Mouse (Mus musculus) cerebellum, adult 2 months (tissue): ENCODE measurements around the gene Xpnpep1. TPM values are rescaled to one million over a fixed set of nuclear protein-coding genes. Genes with fewer than 3 reads are reported as not detected.
A peak's percentile ranks its signal among the peaks of the same experiment; 100 is the strongest.

Experiments used
- DNase-seq, 2 experiments: peaks; one replicate each; pipeline ENCODE4 v3.0.0; 2021
- H3K27ac ChIP-seq: fragments of 200-500 bp; 2 replicates; pipeline ENCODE4 v1.5.1; 2012; ENCODE audit warnings: low read length, control low read depth, inconsistent platforms; ENCODE audit not compliant: insufficient read depth
- H3K27me3 ChIP-seq: fragments of 200-500 bp; 2 replicates; pipeline ENCODE4 v1.6.1; 2012; ENCODE audit warnings: inconsistent platforms, mild to moderate bottlenecking, low read length, moderate library complexity; ENCODE audit not compliant: control insufficient read depth, insufficient read depth
- H3K4me1 ChIP-seq: fragments of 200-500 bp; 2 replicates; pipeline ENCODE4 v1.6.1; 2011; ENCODE audit warnings: low read length; ENCODE audit not compliant: control insufficient read depth, insufficient read depth
- H3K4me3 ChIP-seq: fragments of 200-500 bp; replicated peaks from 2 replicates; pipeline ENCODE3; 2011; ENCODE audit warnings: mild to moderate bottlenecking, low read depth, low read length, control low read depth; ENCODE audit not compliant: insufficient read depth
- CTCF ChIP-seq: fragments of 200-500 bp; IDR thresholded peaks from 2 replicates; pipeline ENCODE4 v1.5.1; 2011; ENCODE audit warnings: low read depth, mild to moderate bottlenecking, control low read depth, low read length, moderate library complexity, borderline replicate concordance; ENCODE audit not compliant: insufficient read depth
- POLR2A ChIP-seq: fragments of 200-500 bp; IDR thresholded peaks from 2 replicates; pipeline ENCODE4 v1.6.1; 2011; ENCODE audit warnings: low read length, control low read depth, borderline replicate concordance; ENCODE audit not compliant: insufficient read depth
- WGBS: fragments of 180-500 bp; shearing (Covaris S2); methylation state at CpG from one replicate; pipeline ENCODE4 v1.1.7; 2018; 5-methylcytosine and 5-hydroxymethylcytosine counted together
- polyA plus RNA-seq: library from polyadenylated mRNA; depleted of rRNA; stranded (reverse); fragments of >200 nt; gene quantifications from 2 replicates; pipeline ENCODE4 v1.2.3, GENCODE M21; 2012

The Xpnpep1 gene
- polyA plus RNA-seq, 1 experiment = 58.8 TPM

DNA sequence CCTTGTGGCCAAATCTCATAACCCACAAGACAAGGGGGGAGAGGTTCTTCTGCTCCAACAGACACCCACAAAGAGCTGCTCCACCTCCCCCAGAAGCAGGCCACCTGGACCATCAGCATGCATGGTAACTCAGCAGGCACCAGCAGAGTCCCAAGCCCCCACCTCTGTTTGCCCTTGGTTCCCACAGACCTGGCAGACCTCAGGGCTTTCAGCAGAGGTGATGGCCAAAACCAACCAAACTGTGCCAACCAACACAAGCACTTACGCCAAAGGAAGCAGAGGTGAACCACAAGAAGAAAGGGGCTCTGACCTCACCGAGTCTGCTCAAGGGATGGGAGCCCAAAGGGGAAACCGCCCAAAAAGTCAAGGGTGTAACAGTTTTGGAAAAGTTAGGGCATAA is 26.3 kb downstream of the Xpnpep1 start:
- Histone ChIP-seq H3K4me1 (peaks cover 29% of the 10 kb centered on the region), H3K4me3 (no peak overlapping the region), H3K27ac (no peak overlapping the region), H3K27me3 (no peaks in the 10 kb centered on the region)
- DNase-seq = no peak
- TF ChIP-seq CTCF (no peak), POLR2A (no peak)
- 76% methylated on average over 3 of the region's 3 CpGs for WGBS

DNA sequence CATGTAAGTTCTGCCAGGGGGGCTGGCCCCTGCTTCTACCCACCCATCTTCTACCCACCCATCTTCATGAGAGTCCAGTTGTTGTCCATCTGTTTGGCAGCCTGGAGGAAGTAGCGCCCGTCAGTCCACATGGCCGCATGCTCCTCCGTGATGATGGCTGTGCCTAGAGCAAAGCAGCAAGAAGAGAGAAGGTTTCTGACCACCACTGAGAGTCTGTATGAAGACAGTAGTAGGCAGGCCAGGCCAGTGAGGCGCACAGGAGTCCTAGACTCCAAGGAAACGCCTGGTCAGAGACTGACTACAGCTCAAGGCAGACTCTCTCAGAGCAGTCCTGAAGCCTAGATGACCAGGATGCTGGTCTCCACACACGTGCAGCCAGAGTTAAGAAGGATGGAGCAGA is 26.7 kb downstream of the Xpnpep1 start:
- Histone ChIP-seq H3K4me1 (peaks cover 26% of the 10 kb centered on the region), H3K27me3 (no peaks in the 10 kb centered on the region), H3K27ac (no peak overlapping the region), H3K4me3 (no peak overlapping the region)
- WGBS = 82% methylated on average over 7 of the region's 7 CpGs
- TF ChIP-seq POLR2A (no peak), CTCF (no peak)
- no peak for DNase-seq

DNA sequence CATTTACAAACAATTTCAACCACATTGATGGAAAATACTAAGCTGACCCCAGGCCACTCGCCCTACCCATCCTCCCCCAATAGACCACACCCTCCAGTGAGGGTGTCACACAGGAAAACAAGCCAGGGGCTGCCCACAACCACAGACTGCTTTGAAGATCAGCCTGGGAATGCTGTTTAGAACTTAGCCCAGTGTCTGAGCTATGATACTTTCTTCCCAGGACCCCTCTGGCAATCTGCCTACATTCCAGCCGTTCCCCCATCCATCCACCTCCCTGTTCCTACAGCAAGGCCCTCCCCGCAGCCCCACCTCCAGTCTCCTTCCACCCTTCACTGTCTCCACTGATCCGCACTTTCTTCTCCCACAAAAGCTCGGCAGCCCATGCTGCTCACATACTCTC is 29.1 kb downstream of the Xpnpep1 start:
- no peak overlapping the region for H3K27ac ChIP-seq
- WGBS = 59% methylated on average over 5 of the region's 5 CpGs
- no peak for DNase-seq
- H3K27me3 ChIP-seq = no peaks in the 10 kb centered on the region
- H3K4me3 ChIP-seq = no peak overlapping the region
- TF ChIP-seq POLR2A (no peak), CTCF (no peak)
- H3K4me1 ChIP-seq = peaks cover 17% of the 10 kb centered on the region

DNA sequence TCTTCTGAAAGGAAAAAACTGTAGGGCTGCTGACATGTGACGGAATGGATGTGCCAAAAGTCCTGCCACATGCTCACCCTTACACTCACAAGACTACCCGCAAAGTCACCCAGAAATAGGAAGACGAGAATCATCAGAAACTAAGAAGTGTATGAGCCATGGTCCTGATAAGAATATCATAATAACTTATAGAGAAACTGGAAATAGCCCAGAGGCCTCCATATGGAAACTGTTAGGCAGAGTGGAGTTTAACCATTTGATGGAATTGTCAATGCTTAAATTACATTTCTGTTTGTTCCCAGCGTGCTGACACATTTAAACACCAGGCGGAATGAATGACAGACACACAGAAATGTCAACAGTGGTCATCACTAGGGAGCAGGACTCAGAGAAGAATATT is 31.1 kb downstream of the Xpnpep1 start:
- Histone ChIP-seq H3K27me3 (no peaks in the 10 kb centered on the region), H3K27ac (no peak overlapping the region), H3K4me1 (peaks cover 17% of the 10 kb centered on the region), H3K4me3 (no peak overlapping the region)
- TF ChIP-seq POLR2A = no peak
- no peak for TF ChIP-seq CTCF
- no peak for DNase-seq
- whole genome bisulfite sequencing = 91% methylated on average over 5 of the region's 5 CpGs

DNA sequence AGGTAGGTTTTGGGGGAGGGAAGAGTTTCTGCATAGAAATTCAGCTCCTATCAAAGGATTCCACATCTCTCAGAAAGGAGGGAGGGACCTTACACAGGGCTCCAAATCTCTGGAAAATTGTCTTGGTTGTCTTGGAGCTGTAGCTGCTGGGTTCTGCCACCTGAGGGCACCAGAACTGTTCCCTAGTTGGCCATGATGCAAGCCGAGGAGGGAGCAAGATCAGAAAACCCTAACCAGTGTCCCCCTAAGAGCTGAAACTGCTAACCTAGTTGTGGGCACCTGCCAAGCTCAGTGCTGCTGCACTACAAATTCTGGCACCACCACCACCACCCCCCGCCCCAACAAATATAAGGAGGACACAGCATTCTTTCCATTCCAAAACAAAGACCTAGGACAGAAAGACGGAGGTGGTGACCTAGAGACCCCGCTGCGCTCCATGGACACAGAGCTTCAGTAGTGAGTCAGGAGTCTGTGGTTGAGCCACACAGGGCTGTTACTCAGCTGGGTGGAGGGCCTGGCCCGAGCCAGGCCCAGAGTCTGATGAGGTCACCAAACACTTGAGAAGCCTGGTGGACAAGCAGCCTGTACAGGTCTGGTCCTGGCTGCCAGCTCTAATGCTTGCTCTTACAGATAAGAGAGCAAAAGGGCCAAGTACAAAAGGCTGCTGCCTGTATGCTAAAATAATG is 31.9 kb downstream of the Xpnpep1 start:
- H3K4me3 ChIP-seq = no peak overlapping the region
- WGBS = 54% methylated on average over 6 of the region's 6 CpGs
- TF ChIP-seq CTCF = peak; percentile 85
- no peak for TF ChIP-seq POLR2A

DNA sequence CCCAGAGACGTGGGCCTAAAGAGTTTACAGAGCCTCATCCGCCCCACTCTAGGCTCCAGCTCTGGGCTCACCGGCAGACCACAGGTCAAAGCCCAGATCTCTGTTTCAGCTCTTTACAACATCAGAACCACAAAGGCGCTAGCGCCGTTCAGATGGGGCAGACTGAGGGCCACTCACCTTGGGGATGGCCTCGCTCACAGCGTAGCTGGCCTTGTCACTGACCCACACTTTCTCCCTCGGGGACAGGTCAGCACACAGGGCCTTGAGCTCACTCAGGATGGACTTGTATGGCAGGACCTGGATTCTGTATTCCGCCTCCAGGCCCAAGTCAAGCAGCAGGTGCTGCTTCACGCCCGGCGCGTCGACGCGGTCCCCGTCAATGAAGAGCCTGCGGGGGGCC is 34.0 kb downstream of the Xpnpep1 start:
- H3K4me1 ChIP-seq = peaks cover 15% of the 10 kb centered on the region
- H3K4me3 ChIP-seq = no peak overlapping the region
- H3K27me3 ChIP-seq = no peaks in the 10 kb centered on the region
- no peak for DNase-seq
- WGBS = 96% methylated on average over 19 of the region's 19 CpGs
- TF ChIP-seq POLR2A = no peak
- TF ChIP-seq CTCF = no peak
- H3K27ac ChIP-seq = no peak overlapping the region

More for the DNA sequence above, 31.9 kb downstream of the Xpnpep1 start:
- H3K27me3 ChIP-seq = no peaks in the 10 kb centered on the region
- H3K4me1 ChIP-seq = peaks cover 17% of the 10 kb centered on the region
- no peak overlapping the region for H3K27ac ChIP-seq
- DNase-seq = peak; percentile 78 to 82

DNA sequence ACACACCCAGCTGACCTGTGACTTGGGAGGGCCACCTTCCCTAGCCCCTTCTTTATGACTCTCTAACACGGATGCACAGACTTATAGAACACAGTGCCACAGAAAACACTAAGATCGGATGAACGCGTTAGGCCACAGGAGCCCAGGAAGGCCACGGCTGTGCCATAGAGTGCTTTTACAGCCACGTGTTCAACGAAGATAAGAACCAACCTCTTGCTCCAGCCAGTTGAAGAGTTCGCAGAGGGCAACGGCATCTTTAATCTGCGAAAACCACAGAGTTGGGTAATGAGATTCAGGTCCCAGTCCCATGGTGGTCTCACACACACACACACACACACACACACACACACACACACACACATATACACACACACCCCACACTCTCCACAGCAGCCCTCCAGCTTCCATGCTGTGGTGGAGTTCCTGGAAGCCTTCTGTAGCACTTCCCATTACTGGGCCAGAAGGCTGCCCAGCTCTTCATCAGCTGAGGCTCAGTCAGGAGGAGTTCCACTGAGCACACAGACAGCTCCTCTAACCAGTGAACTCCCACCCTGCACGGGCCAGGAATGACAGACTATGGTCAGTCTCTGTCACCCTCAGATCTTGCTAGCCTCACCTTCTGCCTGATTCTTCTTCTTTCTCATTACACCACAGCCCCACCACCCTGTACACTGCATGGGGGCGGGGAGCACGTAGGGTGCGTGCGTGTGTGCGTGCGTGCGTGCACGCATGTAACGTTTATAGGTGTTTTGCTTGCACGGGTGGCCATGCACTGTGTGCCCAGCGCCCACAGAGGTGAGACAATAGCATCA is 36.3 kb downstream of the Xpnpep1 start:
- TF ChIP-seq CTCF (no peak), POLR2A (no peak)
- H3K4me1 ChIP-seq = 0 out of 2 replicates have a peak, but pooled peaks cover 2% of the 10 kb centered on the region
- H3K27me3 ChIP-seq = no peaks in the 10 kb centered on the region
- 93% methylated on average over 22 of the region's 22 CpGs for WGBS
- no peak for DNase-seq
- no peak overlapping the region for H3K27ac ChIP-seq
- no peak overlapping the region for H3K4me3 ChIP-seq
